Mouse (Mus musculus) kidney, adult 2 months (tissue): ENCODE results near the gene Alpk3. TPM values are rescaled to one million over a fixed set of nuclear protein-coding genes. Genes with fewer than 3 reads are reported as not detected.

Experiments used
- DNase-seq: peaks from one replicate; pipeline ENCODE4 v3.0.0; 2021
- H3K27ac ChIP-seq: fragments of 200-500 bp; 2 replicates; pipeline ENCODE4 v1.5.1; 2012; ENCODE audit warnings: low read depth, low read length, control low read depth, inconsistent platforms; ENCODE audit not compliant: insufficient read depth
- H3K27me3 ChIP-seq: fragments of 200-500 bp; replicated peaks from 2 replicates; pipeline ENCODE4 v1.6.1; 2012; ENCODE audit warnings: mild to moderate bottlenecking, moderate library complexity, low read length, inconsistent platforms; ENCODE audit not compliant: control insufficient read depth, insufficient read depth
- H3K36me3 ChIP-seq: fragments of 200-500 bp; 2 replicates; pipeline ENCODE4 v1.6.1; 2012; ENCODE audit warnings: mild to moderate bottlenecking, moderate library complexity, low read length, inconsistent platforms; ENCODE audit not compliant: control insufficient read depth, insufficient read depth
- H3K4me1 ChIP-seq: fragments of 200-500 bp; 2 replicates; pipeline ENCODE4 v1.6.1; 2011; ENCODE audit warnings: low read length; ENCODE audit not compliant: control insufficient read depth, insufficient read depth
- H3K4me3 ChIP-seq: fragments of 200-500 bp; 2 replicates; pipeline ENCODE4 v1.5.1; 2011; ENCODE audit warnings: mild to moderate bottlenecking, low read depth, low read length, control low read depth; ENCODE audit not compliant: insufficient read depth
- CTCF ChIP-seq: fragments of 200-500 bp; conservative IDR thresholded peaks from 2 replicates; pipeline ENCODE4 v1.5.1; 2011; ENCODE audit warnings: low read depth, mild to moderate bottlenecking, control low read depth, low read length, moderate library complexity, mixed read lengths; ENCODE audit not compliant: insufficient read depth, insufficient read length
- POLR2A ChIP-seq: fragments of 200-500 bp; IDR thresholded peaks from one replicate; pipeline ENCODE4 v1.6.1; 2011; ENCODE audit warnings: low read depth, low read length, control low read depth
- WGBS: fragments of 180-500 bp; shearing (Covaris S2); methylation state at CpG from one replicate; pipeline ENCODE4 v1.1.7; 2018; 5-methylcytosine and 5-hydroxymethylcytosine counted together
- polyA plus RNA-seq: library from polyadenylated mRNA; depleted of rRNA; stranded (reverse); fragments of >200 nt; gene quantifications from 2 replicates; pipeline ENCODE4 v1.2.3, GENCODE M21; 2012

The Alpk3 gene
- polyA plus RNA-seq, 1 experiment: 0.88 TPM

DNA sequence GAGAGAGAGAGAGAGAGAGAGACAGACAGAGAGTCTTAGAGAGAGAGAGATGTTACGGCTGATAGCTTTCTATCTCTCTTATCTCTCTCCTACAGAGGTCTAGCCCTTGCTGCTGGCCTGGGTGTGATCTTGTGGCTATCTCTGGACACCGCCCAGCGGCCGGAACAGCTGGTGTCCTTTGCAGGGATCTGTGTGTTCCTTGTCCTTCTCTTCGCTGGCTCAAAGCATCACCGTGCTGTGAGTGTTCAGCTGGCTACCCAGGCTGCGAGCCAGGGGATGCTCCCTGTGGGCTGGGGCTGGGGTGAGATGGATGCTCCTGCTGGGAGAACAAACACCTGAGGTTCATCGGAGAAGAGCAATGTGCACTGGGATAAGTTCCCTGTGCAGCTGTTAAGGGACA is 67.4 kb downstream of the Alpk3 start:
- no peaks in the 10 kb centered on the region for H3K36me3 ChIP-seq
- H3K27me3 ChIP-seq: no peaks in the 10 kb centered on the region
- WGBS: 60% methylated on average over 8 of the region's 8 CpGs
- peaks cover 19% of the 10 kb centered on the region for H3K4me1 ChIP-seq
- no peak overlapping the region for H3K4me3 ChIP-seq
- no peak overlapping the region for H3K27ac ChIP-seq
- TF ChIP-seq CTCF: no peak
- no peak for TF ChIP-seq POLR2A
- DNase-seq: peak; percentile 40

DNA sequence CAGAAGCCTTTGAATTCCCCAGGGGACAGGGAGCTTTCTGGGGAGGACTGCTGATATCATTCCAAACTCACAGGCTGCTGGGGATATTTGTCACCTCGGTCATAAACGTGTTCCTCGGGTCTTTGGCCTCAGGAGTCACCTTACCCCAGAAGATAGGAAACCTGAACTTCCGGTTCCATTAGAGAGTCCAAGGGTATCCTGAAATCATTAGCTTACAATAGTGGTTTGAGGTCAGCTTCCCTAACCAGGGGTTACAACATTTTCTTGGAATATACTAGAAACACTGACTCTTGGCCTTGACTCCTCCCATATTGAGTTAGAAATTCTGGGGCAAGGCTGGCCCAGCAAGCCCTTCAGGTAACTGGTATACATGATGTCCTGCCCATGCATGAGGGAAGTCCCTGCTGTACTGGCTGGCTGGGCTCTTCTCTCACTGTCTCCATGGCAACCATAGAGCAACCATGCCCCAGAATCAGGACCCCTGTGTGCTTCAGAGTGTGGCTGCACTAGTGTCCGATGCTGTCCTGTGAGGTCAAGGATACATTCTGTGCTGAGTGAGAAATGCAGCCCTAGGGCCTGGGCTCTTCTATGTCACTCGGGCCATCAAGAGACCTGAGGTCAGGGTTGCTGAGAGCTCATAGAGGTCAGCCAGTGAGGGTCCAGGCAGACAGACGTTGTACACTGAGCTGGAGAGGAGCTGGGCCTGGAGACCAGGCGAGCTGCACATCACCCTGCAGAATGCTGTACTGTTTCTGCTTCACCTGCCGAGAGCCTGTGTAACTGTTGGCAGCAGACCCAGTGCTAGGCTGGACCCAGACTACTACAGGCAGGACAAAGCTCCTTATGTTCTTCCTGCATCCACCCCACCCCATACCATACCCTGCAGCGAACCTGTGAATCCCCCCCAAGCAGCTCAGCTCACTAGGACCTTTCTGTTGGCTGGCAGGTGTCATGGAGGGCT is 68.1 kb downstream of the Alpk3 start:
- DNase-seq: peak; percentile 75

DNA sequence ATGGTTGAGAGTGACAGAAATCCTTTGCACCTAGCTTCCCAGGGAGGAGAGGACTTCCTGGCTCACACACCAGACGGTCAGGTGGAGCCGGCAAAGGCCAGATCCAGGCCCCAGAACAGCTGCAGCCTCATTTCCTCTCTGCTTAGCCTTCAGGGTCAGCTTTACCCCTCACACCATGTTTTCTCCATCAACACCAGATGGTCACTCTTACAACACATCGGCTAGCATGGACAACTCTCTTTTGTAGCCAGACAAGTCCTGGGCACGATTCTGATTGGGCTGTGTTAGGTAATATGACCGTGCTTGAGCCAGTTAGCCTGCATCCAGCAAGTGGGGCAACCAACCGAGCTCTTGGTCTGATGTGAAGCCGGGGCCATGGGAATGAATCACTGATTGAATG is 74.5 kb downstream of the Alpk3 start:
- H3K36me3 ChIP-seq: no peaks in the 10 kb centered on the region
- no peak overlapping the region for H3K4me3 ChIP-seq
- H3K4me1 ChIP-seq: peaks cover 12% of the 10 kb centered on the region
- TF ChIP-seq POLR2A (no peak), CTCF (no peak)
- 61% methylated on average over 7 of the region's 7 CpGs for WGBS
- H3K27me3 ChIP-seq: no peaks in the 10 kb centered on the region
- DNase-seq: no peak
- no peak overlapping the region for H3K27ac ChIP-seq

More for the DNA sequence above, 68.1 kb downstream of the Alpk3 start:
- Histone ChIP-seq H3K27ac (no peak overlapping the region), H3K4me3 (no peak overlapping the region), H3K36me3 (no peaks in the 10 kb centered on the region), H3K4me1 (peaks cover 19% of the 10 kb centered on the region), H3K27me3 (no peaks in the 10 kb centered on the region)
- 55% methylated on average over 10 of the region's 10 CpGs for WGBS
- TF ChIP-seq POLR2A (no peak), CTCF (no peak)

DNA sequence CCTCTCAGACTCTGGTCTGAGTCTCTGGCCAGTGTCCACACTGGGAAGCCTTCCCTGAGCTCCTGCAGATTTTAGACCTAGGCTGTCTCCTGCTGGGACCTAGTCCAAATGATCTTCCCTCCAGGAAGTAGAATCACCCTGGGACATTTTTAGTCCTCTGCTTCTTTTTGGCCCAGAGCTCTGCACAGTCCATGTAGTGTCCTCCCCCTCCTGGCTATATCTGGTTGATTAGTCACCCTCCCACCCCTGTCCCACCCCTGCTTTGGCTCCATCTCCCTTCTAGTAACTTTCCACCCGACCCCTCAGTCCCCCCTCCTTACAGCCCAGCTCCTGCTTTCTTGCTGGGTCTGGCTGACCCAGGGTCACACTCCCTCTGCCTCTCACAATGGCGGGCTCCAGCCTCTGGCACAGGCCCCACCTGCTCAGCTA is 75.5 kb downstream of the Alpk3 start:
- WGBS: 25% methylated on average over 2 of the region's 2 CpGs
- Histone ChIP-seq H3K27me3 (no peaks in the 10 kb centered on the region), H3K36me3 (no peaks in the 10 kb centered on the region), H3K27ac (no peak overlapping the region; the same call in none of the 2 replicates), H3K4me1 (peaks cover 12% of the 10 kb centered on the region), H3K4me3 (no peak overlapping the region)
- TF ChIP-seq POLR2A (no peak), CTCF (no peak)
- peak; percentile 77 for DNase-seq

DNA sequence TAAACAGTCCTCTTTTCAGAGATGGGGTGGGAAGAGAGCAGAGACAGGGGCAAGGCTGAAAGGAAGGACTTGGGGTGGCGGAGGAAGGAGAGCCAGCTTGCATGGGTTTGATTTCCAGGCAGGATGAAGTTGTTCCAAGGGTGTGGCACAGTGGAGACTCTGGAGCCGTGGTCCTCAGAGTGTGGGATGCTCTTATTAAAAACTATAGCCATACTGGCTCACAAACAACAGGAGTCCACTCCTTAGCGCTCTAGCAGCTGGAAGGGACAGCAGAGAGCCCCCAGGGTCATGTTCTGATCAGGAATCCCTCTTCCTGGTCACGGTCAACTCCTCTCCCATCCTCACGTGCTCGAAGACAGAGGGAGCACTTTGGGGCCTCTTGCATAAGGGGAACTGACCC is 76.0 kb downstream of the Alpk3 start:
- Histone ChIP-seq H3K27ac (no peak overlapping the region), H3K4me1 (peaks cover 12% of the 10 kb centered on the region), H3K4me3 (no peak overlapping the region), H3K36me3 (no peaks in the 10 kb centered on the region), H3K27me3 (no peaks in the 10 kb centered on the region)
- 69% methylated on average over 6 of the region's 6 CpGs for WGBS
- TF ChIP-seq CTCF: no peak
- no peak for TF ChIP-seq POLR2A
- DNase-seq: no peak

DNA sequence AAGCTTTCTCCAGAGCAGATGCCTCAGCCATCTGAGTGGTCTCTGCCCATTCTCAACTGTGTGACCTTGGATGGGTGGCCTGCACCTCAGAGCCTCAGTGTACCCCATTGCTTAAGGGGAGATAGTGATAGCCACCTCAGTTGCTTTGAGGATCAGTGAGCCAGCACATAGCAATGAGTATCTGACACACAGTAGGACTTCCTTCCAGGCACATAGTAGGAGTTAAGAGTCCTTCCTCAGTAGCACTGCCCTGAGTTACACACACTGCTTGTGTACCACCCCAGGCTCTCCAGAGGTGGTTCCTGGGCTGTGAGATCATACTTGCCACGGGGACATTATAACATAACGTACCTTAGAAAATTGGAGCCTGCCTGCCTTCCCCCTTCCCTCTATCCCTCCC is 76.5 kb downstream of the Alpk3 start:
- no peak overlapping the region for H3K4me3 ChIP-seq
- TF ChIP-seq CTCF: no peak
- no peak for TF ChIP-seq POLR2A
- DNase-seq: no peak
- peaks cover 17% of the 10 kb centered on the region for H3K4me1 ChIP-seq
- H3K27ac ChIP-seq: no peak overlapping the region
- 71% methylated on average over 2 of the region's 2 CpGs for WGBS
- H3K36me3 ChIP-seq: no peaks in the 10 kb centered on the region
- H3K27me3 ChIP-seq: no peaks in the 10 kb centered on the region

DNA sequence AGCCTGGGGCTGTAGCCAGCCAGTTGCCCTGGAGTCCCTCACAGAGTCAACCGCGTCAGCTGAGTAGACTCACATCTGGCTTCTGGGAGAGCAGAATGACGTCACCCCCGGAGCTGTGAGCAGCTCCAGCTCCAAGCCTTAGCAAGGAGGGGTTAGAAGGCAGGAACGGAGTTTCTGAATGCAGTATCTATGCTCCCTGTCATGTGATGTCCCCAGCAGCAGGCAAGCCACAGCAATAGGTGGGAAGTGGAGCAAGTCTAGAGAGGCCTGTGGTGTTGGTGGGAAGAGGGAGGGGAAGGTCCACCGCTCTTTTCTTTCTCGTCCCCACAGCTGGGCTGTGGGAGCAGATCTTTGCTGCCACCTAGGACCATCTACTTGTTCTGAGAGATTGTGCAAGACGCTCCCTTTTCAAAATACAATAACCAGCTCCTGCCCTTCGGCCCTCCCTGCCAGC is 77.2 kb downstream of the Alpk3 start:
- TF ChIP-seq POLR2A (no peak), CTCF (peak; percentile 43)
- Histone ChIP-seq H3K4me1 (peaks cover 22% of the 10 kb centered on the region), H3K27me3 (no peaks in the 10 kb centered on the region), H3K36me3 (no peaks in the 10 kb centered on the region), H3K27ac (no peak overlapping the region; the same call in 1 of the 2 replicates), H3K4me3 (no peak overlapping the region)
- 6% methylated on average over 9 of the region's 9 CpGs for WGBS
- DNase-seq: peak; percentile 81
